9 mouse cellular contexts compared by ENCODE assay signal in the genomic region with DNA sequence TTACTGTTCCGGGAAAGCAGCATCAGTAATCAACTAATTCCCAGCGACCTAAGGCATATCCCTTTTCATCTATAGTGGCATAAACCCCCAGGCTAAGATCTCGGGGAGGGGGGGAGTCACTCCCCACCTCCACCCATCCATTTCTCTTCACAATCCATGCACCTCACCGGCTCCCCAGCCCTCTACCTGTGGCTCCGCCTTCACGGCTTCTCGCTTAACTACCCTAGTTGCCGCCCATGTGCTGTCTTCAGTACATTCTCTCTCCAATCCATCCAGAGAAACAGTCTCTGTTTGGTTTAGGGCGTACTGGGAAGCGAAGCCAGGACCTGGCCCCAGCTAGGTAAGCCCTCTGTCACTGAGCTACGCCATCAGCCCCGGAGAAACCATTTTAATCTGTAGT. TPM values are rescaled to one million over a fixed set of nuclear protein-coding genes. Genes with fewer than 3 reads are reported as not detected.
DNase-seq lines count a peak whose midpoint lies in the region; ATAC-seq and TF ChIP-seq lines count a peak whose summit lies in the region.
"Had no signal": no experiment of that assay in that cellular context is flagged by ENCODE, and none has a peak within 500 bp of the region (broad histone marks: within the 10 kb centered on the region; RNA-seq: fewer than 3 reads in every experiment).

No protein-coding gene starts in this region.

- no peak overlapping the region for H3K27ac ChIP-seq in intestine, embryonic 15.5 days
- no peak overlapping the region for H3K27ac ChIP-seq in liver, embryonic 16.5 days (ENCODE audit: low read length)
- H3K27ac ChIP-seq in layer of hippocampus, adult 2 months, result no peak overlapping the region

- no peak for ATAC-seq in cerebellum, adult (ENCODE audit: insufficient number of reproducible peaks, low FRiP score, low TSS enrichment)
- ATAC-seq in intestine, embryonic 15.5 days, result no peak
- no peak for ATAC-seq in liver, embryonic 16.5 days (ENCODE audit: low read depth)

- H3K4me3 ChIP-seq in intestine, embryonic 15.5 days (replicated peaks), result peak overlapping the region; percentile 20
- H3K4me3 ChIP-seq in liver, embryonic 16.5 days (ENCODE audit: low read depth, low read length), result peak overlapping the region; percentile 13; the same call in 1 of the 2 replicates
- no peak overlapping the region for H3K4me3 ChIP-seq in layer of hippocampus, adult 2 months
- H3K4me3 ChIP-seq: myocyte had no signal

- no peaks in the 10 kb centered on the region for H3K27me3 ChIP-seq in intestine, embryonic 15.5 days (replicated peaks)
- H3K27me3 ChIP-seq in liver, embryonic 16.5 days (ENCODE audit: control insufficient read depth, insufficient read depth, low read depth, low read length), result peaks cover 31% of the 10 kb centered on the region

- no peaks in the 10 kb centered on the region for H3K36me3 ChIP-seq in intestine, embryonic 15.5 days
- no peaks in the 10 kb centered on the region for H3K36me3 ChIP-seq in liver, embryonic 16.5 days (ENCODE audit: control insufficient read depth, insufficient read depth)

- peak overlapping the region; percentile 99 for H3K4me2 ChIP-seq in intestine, embryonic 15.5 days (replicated peaks)
- peak overlapping the region; percentile 78 for H3K4me2 ChIP-seq in liver, embryonic 16.5 days (ENCODE audit: low read depth, low read length)

- no peak for TF ChIP-seq CTCF in layer of hippocampus, adult 2 months (conservative IDR thresholded peaks at IDR 0.05)

- no peak overlapping the region for H3K9ac ChIP-seq in intestine, embryonic 15.5 days
- H3K9ac ChIP-seq in liver, embryonic 16.5 days (ENCODE audit: low read depth, low read length), result no peak overlapping the region

- H3K9me3 ChIP-seq in intestine, embryonic 15.5 days, result no peaks in the 10 kb centered on the region
- no peaks in the 10 kb centered on the region for H3K9me3 ChIP-seq in liver, embryonic 16.5 days (replicated peaks; ENCODE audit: control insufficient read depth, low read length)

- no peaks in the 10 kb centered on the region for H3K4me1 ChIP-seq in intestine, embryonic 15.5 days (replicated peaks)
- H3K4me1 ChIP-seq in liver, embryonic 16.5 days (ENCODE audit: control insufficient read depth, low read depth, low read length), result no peaks in the 10 kb centered on the region; the same call in 1 of the 2 replicates

- WGBS in intestine, embryonic 15.5 days, result 12% methylated on average over 12 of the region's 12 CpGs
- 14% methylated on average over 12 of the region's 12 CpGs for WGBS in liver, embryonic 16.5 days (ENCODE audit: insufficient replicate concordance)

- DNase-seq in cerebellum, adult 11-12 months, result peak; percentile 48
- DNase-seq in cerebellum, postnatal 14 days, result peak; percentile 37 to 47
- no peak for DNase-seq in layer of hippocampus, adult 2 months (ENCODE audit: low spot score in 2 of 2)
- no peak for DNase-seq in urinary bladder, postnatal 4 days (ENCODE audit: low spot score in 2 of 2)
- no peak for DNase-seq in spleen, postnatal 14 days (ENCODE audit: low spot score in 2 of 2)

RNA-seq across cellular contexts. Expression of a gene that starts 1.4 kb away (rescaled TPM):
- 4.1 and 4.4 TPM in 2 replicates for polyA plus RNA-seq in intestine, embryonic 15.5 days (2015; fragmentation: Nextera tagmentation; extraction: Ambion mirVana)
- polyA plus RNA-seq in liver, embryonic 16.5 days (2015; fragmentation: Nextera tagmentation; extraction: Ambion mirVana), result 0.96 and 1.4 TPM in 2 replicates
- 100 to 1,000 TPM; 214 TPM for total RNA-seq in layer of hippocampus, adult 2 months (2021)

RNA-seq across cellular contexts. Expression of a gene that starts 35.9 kb away (rescaled TPM):
- not detected in 2 replicates for polyA plus RNA-seq in intestine, embryonic 15.5 days (2015; fragmentation: Nextera tagmentation; extraction: Ambion mirVana)
- polyA plus RNA-seq in liver, embryonic 16.5 days (2015; fragmentation: Nextera tagmentation; extraction: Ambion mirVana), result not detected in 2 replicates
- total RNA-seq in layer of hippocampus, adult 2 months (2021), result not detected
- polyA plus RNA-seq: myocyte had no signal

RNA-seq across cellular contexts. Expression of a gene that starts 57.1 kb away (rescaled TPM):
- 9.4 and 9.9 TPM in 2 replicates for polyA plus RNA-seq in intestine, embryonic 15.5 days (2015; fragmentation: Nextera tagmentation; extraction: Ambion mirVana)
- polyA plus RNA-seq in liver, embryonic 16.5 days (2015; fragmentation: Nextera tagmentation; extraction: Ambion mirVana), result 1.4 and 1.5 TPM in 2 replicates
- total RNA-seq in layer of hippocampus, adult 2 months (2021), result 10 to 100 TPM; 18.7 to 19.6 TPM

Comparison
In these comparisons a context has a peak if more than half of its experiments do, and no peak if none do; other contexts are left out.
1. DNase-seq: peak in cerebellum, adult 11-12 months (single experiment) and cerebellum, postnatal 14 days (2 of 2); none in layer of hippocampus, adult 2 months (0 of 2), urinary bladder, postnatal 4 days (0 of 2) and spleen, postnatal 14 days (0 of 2).